Mouse (Mus musculus) sigmoid colon, adult 10 weeks (tissue): ENCODE measurements around the gene Gm11756. TPM values are rescaled to one million over a fixed set of nuclear protein-coding genes. Genes with fewer than 3 reads are reported as not detected.

Source experiments
- polyA plus RNA-seq: library from polyadenylated mRNA; stranded (reverse); fragments of 350-450 nt; fragmentation: Illumina TruSeq; extraction: RNeasy Lipid Tissue Mini Kit (QIAGEN cat#74804); gene quantifications from one replicate; pipeline ENCODE4 v1.2.3, GENCODE M21; 2014; ENCODE audit warnings: low read depth, low replicate concordance

The Gm11756 gene
- not detected for polyA plus RNA-seq

DNA sequence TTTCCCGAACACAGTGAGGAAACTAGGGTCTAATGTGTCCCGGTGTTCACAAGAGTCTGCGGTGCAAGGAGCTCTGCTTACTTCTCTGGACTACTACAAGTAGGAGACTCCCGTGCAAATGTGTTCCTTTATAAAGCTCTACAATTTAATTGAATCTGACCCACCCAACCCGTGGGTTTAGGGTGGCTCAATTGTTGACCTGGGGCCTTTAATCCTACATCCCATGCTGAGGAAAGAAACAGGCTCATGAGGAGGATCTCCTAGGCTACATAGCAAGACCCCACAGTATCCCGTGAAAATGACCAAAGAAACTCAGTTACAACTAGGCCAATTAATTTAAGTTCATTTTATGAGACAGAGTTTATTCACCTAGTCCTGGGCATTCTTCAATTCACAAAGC lies at the start of gene Gm11756:
Gm11756 (minus strand) TSS at position 101 of the 400 bp plus-strand sequence.

GRCm38 (mm10) chr4:73950375-73950896 lies 29.9 kb upstream of the Gm11756 start, which contains the start of gene 2310002L09Rik:
Gene 2310002L09Rik (minus strand): TSS chr4:73950846.

DNA sequence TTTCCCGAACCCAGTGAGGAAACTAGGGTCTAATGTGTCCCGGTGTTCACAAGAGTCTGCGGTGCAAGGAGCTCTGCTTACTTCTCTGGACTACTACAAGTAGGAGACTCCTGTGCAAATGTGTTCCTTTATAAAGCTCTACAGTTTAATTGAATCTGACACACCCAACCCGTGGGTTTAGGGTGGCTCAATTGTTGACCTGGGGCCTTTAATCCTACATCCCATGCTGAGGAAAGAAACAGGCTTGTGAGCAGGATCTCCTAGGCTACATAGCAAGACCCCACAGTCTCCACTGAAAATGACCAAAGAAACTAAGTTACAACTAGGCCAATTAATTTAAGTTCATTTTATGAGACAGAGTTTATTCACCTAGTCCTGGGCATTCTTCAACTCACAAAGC lies 14.7 kb downstream of the Gm11756 start, which contains the start of gene Gm13871:
Gm13871 (minus strand) TSS at position 101 of the 400 bp plus-strand sequence.

DNA sequence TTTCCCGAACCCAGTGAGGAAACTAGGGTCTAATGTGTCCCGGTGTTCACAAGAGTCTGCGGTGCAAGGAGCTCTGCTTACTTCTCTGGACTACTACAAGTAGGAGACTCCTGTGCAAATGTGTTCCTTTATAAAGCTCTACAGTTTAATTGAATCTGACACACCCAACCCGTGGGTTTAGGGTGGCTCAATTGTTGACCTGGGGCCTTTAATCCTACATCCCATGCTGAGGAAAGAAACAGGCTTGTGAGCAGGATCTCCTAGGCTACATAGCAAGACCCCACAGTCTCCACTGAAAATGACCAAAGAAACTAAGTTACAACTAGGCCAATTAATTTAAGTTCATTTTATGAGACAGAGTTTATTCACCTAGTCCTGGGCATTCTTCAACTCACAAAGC lies 29.5 kb downstream of the Gm11756 start, which contains the start of gene Gm11757:
Gm11757 (minus strand) TSS at position 101 of the 400 bp plus-strand sequence.

DNA sequence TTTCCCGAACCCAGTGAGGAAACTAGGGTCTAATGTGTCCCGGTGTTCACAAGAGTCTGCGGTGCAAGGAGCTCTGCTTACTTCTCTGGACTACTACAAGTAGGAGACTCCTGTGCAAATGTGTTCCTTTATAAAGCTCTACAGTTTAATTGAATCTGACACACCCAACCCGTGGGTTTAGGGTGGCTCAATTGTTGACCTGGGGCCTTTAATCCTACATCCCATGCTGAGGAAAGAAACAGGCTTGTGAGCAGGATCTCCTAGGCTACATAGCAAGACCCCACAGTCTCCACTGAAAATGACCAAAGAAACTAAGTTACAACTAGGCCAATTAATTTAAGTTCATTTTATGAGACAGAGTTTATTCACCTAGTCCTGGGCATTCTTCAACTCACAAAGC lies 44.4 kb downstream of the Gm11756 start, which contains the start of gene Gm11758:
Gm11758 (minus strand) TSS at position 101 of the 400 bp plus-strand sequence.

Other genes starting within 250 kb of the Gm11756 start
- not detected for gene Gm428, start 237.2 kb downstream of the Gm11756 start, polyA plus RNA-seq
- 202 TPM for gene Rasef, start 129.8 kb downstream of the Gm11756 start, polyA plus RNA-seq
- gene Gm11758, start 44.5 kb downstream of the Gm11756 start, polyA plus RNA-seq, result not detected
- gene Gm11757, start 29.6 kb downstream of the Gm11756 start, polyA plus RNA-seq, result not detected
- gene Gm13871, start 14.8 kb downstream of the Gm11756 start, polyA plus RNA-seq, result not detected
- not detected for gene 2310002L09Rik, start 30.1 kb upstream of the Gm11756 start, polyA plus RNA-seq
- 3.0 TPM for gene Frmd3, start 92.7 kb upstream of the Gm11756 start, polyA plus RNA-seq